Mouse (Mus musculus): Measurements from ENCODE around the gene Adcy1.

The Adcy1 gene

DNA sequence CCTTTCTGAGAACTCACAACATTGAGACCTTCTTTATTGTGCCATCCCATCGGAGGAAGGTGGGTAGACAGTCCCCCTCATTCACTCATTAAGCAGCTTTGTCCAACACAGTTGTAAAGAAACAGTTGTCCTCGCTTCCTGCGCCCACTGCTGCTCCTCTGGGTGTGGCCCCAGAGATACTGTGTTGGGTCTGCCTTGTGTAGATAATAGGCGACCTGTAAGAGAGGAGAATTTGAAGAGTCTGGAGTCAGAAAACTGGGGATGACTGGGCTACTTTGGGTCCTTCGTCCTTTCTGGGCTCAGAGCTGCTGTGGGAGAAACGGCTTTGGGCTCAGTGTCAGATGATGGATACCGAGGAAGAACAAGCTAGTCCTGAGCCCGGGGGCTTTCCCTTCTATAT is 75.1 kb downstream of the Adcy1 start:
- no peak for DNase-seq

DNA sequence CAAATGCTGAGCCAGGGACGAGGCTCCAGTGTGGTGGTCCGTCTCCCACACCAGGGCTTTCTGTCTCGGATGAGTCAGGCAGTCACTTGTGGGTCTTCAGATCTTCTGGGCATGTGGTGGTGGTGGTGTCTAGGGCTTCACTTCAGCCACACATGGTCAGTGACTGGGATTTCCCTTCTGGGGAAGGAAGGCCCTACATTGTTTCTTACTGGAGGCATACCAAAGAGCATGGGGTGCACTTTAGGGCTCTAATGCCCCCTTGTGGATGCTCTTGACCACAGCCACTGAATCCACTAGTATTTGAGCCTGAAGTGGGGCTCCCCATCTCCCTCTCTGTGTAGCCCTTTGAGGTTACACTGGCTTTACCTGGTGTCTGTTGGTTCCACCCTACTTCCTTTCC is 77.2 kb downstream of the Adcy1 start:
- peak; percentile 70 for DNase-seq

DNA sequence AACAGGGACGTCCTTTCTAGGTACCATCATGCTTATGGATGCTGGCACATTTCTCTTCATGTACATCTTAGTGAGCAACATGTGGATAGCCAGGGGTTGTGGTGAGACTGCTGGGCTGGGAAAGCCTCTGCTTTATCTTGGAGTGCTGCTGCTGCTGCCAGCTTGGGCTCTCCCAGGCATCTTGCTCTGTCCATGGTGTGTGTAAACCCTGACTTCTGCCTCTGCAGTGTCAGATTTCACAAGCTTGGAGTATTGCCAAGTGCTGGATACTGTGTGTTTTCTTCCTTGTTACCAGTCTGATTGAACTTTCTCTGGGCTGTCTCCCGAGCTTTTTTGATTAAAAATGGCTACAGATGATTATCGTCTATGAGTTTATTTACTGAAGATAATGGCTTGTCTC is 79.4 kb downstream of the Adcy1 start:
- DNase-seq = no peak

DNA sequence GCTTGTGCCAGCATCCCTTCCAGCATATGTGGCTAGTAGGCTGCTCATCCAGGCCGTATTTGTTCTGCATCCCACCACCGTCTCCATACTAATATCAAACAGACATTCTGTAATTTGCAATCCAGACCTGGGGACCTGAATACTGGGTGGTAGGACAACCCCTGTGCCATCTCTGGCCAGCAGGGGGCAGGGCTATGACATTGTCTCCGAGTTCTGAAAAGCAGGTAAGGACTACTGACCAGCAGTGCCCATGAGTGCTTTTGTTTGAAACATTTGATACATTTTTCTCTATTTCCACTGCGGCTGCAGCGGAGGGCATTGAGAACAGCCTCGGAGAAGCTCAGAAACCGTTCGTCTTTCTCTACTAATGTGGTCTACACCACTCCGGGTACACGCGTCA is 81.1 kb downstream of the Adcy1 start:
- peak; percentile 61 for DNase-seq

DNA sequence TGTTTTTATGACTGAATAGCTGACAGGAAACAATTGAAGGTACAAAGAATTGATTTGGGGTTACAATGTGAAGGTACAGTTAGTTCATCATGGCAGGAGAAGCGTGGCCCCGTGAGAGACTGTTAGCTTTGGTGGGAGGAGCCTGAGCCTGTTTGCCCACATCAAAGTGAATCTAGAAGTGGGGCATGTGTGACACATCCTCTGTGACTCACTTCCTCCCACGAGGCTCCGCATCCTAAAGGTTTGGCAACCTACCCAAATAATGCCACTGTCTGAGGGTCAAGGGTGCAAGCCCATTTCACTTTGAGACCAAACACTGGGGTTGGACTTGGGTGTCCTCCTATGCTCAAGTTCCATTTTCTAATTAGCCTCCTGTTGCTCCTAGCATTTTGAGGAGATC is 81.9 kb downstream of the Adcy1 start:
- peak; percentile 84 for DNase-seq

DNA sequence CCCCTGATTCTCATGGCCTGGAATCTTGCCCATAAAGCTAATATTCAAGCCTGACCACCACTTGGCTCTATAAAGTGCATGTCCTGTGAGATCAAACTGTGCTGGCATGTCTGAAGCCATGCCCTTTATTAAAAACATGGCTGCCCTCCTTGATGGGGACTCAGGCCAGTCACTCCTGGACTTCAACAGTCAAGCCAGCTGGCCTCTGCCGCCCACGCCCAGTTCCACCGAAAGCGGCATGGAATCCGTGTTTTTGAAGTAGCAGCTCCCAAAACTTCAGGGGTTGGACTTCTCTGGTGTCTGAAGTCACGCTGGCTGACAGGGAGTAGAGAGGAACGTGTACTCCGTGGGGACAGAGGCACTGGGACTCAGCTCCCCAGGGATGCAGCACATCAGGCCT is 84.2 kb downstream of the Adcy1 start:
- DNase-seq = no peak

DNA sequence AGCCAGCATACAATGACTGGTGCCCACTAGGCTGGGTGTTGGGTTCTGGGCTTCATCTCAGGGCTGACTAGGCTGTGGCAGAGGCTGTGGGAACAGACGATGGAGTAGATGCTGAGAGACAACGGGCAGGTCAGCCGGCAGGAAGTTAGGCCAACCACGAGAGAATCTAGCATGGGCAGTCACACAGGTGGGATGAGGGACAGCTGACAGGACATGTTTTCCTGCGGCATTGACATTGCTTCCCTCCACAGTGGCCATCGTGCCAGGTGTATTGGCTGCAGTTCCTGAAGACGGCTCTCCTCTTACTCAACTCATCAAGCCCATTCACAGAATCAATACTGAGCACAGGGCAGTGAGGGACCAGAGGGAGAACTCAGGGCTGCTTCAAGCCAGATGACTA is 84.7 kb downstream of the Adcy1 start:
- DNase-seq = no peak

DNA sequence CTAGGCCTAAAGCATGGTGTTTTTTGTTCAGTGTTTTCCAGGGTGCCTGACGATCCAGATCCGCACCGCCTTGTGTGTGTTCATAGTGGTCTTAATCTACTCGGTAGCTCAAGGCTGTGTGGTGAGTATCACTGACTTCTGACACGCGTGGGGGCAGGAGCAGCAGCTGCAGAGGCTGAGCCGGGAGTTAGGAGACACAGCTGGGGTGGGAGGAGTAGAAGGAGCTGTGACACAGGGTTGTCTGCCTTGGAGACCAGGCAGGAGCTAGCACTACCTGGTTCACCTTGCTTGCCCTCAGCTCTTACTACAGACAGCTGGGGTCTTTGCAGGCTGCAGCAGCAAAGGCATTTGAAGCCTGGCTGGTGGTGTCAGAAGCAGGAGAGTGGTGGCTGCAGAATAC is 86.2 kb downstream of the Adcy1 start:
- DNase-seq = peak; percentile 67

DNA sequence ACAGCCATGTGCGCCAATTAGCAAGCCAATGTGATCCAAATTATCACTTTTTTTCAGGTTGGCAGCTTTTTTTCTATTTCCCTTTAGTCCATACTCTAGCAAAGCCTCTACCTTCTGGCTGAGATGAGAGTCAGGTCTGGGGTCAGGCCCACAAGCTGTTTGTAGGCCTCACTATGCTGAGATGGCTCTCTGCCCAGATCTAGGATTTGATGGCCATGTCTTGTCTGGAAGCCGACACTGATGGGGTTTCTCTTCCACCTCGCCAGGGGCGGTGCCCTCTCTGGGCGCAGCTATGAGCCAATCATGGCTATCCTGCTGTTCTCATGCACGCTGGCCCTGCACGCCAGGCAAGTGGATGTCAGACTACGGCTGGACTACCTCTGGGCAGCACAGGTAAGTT is 87.2 kb downstream of the Adcy1 start:
- no peak for DNase-seq

DNA sequence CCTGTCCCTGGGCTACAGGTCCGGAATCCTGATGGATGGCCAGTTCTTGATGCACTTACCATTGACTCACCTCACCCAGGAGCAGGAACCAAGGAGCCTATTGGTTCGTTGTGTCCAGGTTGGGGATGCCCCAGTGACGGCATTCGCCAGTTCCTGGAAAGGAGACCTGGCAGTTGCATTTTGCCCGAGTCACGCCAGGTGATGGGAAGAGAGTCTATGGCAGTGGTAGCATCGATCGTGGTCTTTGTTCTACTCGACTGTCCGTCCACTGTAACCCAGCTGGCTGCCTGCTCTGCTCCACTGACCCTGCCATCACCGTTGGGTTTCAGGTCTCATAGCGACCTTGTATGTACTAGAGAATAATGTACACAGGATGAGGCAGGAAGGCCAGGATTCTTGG is 89.1 kb downstream of the Adcy1 start:
- DNase-seq = no peak

DNA sequence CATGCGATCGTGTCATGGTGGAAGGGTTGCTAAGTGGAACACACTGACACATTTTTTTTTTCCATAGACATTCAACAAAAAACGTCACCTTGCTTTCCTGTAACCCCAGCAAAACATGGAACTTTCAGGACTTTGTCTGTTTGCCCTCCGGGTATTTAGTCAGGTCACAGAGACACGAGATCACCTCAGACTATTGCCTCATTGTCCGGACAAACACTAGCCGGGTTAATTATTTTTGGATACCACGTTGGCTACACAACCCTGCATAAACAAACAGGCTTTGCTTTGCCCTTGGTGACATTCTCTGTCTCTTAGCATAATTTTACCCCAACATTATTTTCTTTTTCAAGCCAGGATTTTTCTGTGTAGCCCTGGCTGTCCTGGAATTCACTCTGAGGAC is 89.8 kb downstream of the Adcy1 start:
- no peak for DNase-seq

DNA sequence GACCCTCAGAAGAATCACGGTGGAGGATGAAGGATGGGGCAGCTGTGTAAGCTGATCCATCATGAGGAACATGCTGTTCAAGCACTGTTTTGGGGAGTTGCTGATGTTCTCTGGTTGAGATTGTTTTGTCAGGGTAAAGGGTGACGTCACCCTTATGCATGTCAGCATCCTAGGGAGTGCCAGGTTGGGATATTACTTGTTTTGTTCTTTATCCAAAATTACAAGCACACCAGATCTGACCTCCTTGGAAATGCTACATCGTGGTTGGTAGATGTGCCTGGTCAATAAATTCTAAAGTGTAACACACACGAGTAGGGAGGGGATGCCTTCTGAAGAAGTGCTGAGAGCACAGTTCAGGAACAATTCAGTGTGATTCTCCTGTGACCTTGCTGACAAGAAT is 93.1 kb downstream of the Adcy1 start:
- DNase-seq = no peak

DNA sequence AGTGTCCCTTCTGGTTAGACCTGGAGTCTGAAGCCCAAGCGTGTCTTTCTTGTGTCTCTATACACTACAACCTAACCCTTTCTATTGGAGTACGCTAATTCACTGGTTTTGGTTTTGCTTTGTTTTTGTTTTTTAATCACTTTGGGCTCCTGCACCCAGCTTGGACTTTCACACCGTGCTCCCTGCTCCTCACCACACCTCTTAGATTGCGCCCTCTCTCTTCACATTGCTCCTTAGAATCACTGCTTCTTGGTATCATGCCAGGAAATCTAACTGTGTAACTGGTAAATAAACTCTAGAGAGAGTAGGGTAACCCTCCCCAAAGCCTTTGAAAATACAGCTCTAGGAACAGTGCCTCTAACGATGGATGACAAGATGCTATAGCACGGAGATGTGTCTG is 94.9 kb downstream of the Adcy1 start:
- DNase-seq = no peak

DNA sequence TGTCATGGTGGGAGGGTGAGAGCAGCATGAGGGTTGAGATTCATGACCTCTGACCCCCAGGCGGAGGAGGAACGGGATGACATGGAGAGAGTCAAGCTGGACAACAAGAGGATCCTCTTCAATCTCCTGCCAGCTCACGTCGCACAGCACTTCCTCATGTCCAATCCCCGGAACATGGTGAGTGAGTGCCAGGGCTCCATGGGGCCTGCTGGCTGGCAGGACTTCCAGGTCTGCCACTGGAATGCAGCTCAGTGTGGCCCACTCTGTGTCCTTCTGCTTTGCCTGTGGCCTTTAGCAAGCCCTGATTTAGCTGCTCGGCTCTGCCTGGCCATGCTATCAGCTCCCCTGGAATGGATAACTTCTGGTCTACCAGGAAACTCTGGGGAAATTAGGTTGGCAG is 96.9 kb downstream of the Adcy1 start:
- DNase-seq = no peak

DNA sequence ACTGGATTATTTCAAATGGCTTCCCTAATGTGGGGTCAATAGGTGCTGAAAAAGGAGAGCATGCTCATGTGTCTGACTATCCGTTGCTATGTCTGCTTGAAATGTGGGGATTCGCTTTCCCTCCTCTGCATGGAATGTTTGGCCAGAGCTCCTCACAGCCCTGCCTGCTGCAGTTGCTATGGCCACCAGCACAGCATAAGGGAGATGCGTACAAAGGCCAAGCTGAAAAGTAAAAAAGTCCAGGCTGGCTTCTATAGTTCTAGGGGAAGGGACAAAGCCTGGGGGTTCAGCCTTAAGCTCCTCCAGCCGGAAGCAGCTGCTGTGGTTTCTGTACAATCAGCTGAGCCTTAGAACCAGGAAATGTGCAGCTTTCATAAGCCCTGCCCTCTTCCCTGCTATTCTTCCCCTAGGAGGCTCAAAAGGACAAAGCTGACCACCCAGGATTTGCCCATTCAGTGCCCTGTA is 97.4 kb downstream of the Adcy1 start:
- peak; percentile 67 for DNase-seq

DNA sequence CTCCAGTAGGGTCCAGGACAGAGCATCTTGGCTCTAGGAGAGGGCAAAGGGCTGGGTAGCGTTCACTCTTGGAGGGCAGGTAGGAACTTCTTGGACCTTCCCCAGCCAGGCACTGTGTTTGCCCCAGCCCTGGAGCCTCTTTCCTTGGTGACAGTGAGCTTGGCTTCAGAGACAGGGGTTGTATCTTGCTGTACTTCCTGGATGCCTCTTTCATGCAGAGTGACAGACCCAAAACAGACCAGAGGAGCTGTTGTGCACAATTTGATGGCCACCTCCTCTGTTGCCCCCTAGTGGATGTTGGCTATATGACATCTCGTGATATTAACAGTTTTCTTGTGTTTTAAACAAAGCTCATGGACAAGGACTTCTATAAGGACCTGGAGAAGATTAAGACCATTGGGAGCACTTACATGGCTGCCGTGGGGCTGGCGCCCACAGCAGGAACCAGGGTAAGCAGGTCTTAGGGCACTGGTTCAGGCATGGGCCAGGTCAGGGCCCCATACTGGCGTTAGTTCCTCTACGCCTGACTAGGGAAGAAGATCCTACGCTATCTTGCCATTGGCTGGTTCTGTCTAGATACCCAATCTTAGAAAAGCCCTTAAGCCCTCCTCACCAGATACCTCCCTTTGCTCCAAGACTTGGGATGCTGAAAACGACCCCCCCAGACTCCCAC is 98.3 kb downstream of the Adcy1 start:
- peak; percentile 79 for DNase-seq

DNA sequence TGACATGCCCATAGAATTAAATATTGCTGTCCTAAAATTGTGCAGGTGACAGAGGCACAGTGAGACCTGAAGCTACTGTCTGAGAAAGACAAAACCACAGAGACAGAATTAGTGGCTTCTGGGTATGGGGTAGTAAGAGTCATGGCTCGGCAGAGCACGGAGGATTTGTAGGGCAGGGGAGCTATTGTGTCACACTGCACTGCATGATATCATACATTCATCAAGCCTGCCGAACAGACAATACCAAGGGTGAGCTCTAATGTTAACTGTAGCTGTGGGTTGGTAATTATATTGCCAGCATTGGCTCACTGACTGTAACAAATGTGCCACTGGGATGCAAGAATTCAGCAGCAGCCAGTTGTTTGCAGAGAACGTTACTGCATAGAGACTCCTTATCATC is 101.1 kb downstream of the Adcy1 start:
- DNase-seq = no peak

DNA sequence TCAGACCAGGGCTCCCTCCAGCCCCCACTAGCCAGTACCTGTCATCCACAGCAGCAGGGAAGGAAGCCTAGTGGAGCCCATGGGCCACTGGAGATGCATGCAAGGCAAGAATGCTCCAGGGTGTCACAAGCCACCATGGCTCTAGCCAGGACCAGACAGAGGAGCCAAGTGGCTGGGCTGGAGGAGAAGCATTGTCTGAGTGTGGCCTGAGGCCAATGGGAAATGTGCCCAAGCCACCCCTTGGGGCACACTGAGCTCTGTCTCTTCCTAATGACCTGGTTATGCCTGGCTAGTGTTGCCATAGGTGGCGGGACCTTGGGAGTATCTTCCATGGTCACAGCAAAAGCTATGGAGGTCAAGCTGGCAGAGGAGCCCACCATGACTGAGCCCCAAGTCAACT is 106.4 kb downstream of the Adcy1 start:
- no peak for DNase-seq

DNA sequence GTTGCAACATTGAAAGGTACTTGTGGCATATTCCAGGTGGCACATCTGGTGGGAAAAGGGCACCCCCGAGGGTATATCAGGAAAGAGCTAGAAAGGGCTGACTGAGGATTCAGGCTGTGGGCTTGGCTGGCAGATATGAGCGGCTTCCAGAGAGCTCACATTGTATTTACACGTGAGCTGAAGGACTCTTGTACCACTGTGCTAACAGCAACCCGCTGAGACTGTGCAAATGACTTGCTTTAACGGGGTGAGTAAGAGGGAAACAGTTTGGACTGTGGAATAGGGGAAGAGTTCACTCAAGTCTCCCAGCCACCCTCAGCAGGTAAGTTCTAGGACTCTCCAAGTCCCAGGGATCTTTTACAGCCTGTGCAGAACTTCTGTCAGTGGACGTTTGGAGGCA is 110.4 kb downstream of the Adcy1 start:
- no peak for DNase-seq

DNA sequence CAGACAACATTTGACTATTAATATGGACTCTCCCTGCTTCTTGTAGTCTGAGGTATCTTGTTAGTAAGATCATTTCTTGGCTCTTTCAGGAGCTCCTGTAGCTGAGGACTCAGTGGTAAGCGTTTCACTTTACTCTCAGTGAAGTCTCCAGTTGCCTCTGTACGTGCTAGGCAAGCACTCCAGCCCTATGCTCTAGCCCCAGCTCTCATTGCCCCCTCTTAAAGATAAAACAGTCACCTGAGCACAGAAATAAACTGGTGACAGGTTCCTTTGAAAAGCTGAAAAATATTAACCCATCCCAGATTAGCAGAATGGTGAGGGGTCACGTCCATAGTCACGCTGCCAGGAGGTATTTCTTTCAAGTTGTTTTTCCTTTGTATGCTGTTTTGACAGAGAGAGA is 115.4 kb downstream of the Adcy1 start:
- no peak for DNase-seq

DNA sequence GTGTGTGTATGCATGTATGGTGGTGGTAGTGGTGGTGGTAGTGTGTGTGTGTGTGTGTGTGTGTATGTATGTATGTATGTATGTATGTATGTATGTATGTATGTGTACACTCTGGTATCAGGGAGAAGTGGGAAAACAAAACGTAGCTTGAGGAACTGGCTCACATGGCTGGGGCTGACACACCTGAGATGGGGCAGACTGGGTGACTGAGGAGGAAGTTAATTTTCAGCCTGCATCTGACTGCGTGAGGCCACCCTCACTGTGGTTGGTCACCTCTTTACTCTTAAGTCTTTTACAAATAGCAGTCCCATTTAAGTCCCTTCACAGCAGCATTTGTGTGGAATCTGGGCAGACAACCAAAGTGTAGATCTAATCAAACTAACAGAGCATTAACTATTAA is 116.0 kb downstream of the Adcy1 start:
- no peak for DNase-seq

DNA sequence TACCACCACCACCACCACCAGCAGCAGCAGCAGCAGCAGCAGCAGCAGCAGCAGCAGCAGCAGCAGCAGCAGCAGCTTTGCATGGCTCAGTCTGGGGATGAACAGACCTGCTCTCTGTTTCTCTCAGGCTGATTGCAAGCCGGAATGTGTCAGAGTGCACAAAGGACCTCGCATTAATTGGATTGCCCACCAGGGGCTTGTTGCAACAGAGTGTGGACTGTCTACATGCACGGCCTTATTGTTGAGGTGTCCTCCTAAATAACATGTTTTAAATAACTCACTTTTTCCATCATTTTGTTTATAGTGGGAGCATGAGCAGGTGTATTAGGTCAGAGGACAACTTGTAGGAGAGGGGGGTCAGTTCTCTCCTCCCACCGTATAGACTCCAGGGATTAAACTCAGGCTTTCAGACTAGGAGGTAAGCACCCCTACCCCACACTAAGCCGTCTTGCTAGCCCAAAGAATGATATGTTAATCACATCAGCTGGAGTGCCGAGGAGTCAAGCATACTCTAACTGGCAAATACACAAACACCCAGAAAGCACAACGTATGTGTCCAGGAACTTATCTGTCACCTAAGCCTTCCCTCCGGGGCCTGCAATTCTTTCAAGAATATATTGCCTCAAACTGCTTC is 119.2 kb downstream of the Adcy1 start:
- DNase-seq = no peak

DNA sequence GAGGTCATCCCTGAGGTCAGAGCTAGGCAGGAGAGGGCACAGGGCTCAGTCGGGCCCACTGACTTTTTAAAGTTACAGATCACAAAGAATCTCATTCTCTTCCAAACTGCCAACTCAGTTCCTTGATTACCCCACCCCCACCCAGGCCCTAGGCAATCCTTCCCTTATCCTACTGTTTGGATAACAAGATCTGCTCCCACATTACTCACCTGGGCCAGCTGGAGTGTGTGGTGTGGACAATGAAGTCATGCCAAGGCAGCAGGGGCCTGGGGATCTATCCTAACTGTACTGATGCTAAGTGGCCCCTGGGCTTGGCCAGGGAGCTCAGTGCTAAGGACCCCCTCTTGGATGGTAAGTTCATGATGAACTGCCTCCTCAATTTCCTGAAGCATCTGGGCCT is 121.1 kb downstream of the Adcy1 start:
- no peak for DNase-seq

DNA sequence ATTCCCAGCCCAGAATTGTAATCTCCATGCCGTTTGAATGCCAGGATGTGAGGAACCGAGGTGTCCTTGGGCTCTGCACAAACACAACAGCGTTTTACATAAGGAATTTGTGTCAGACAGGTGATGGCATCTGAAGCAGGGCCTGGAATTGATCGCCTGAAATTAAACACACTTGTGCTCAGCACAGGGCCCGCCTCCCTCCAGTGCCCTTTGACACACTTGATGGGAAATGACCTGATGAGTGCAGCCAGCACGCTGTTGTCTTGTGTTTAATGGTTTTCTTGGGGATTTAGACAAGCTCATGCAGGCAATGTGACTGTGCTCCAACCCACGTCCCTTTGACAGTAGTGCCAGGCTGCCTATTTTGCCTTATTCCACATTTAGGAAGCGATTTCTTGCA is 124.2 kb downstream of the Adcy1 start:
- no peak for DNase-seq

DNA sequence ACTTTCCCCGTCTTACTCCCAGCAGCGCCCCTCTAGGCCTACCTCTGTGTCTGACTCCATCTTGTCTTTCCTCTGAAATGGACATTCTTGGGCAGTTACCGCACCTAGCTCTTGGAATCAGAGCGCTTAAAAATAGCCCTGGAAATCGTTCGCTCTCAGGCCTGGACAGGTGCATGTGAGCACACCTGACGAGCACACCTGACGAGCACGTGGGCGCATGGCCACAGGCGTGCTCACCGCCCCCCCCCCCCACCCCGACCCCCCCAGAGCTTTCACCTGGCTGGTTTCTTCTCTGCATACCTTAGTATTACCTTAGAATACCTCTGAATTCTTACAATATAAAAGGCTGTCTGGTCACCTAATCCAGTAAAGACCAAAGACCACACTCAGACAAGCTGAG is 125.2 kb downstream of the Adcy1 start, which contains the start of gene Gm11985:
TSS of gene Gm11985 (minus strand) at position 101 of the 400 bp plus-strand sequence.
- no peak for DNase-seq
